Mouse (Mus musculus) kidney, adult 2 months (tissue): ENCODE measurements around the gene Arvcf. TPM values are rescaled to one million over a fixed set of nuclear protein-coding genes. Genes with fewer than 3 reads are reported as not detected.

Experiments
- DNase-seq: peaks from one replicate; pipeline ENCODE4 v3.0.0; 2021
- H3K27ac ChIP-seq: fragments of 200-500 bp; 2 replicates; pipeline ENCODE4 v1.5.1; 2012; ENCODE audit warnings: low read depth, low read length, control low read depth, inconsistent platforms; ENCODE audit not compliant: insufficient read depth
- H3K27me3 ChIP-seq: fragments of 200-500 bp; replicated peaks from 2 replicates; pipeline ENCODE4 v1.6.1; 2012; ENCODE audit warnings: mild to moderate bottlenecking, moderate library complexity, low read length, inconsistent platforms; ENCODE audit not compliant: control insufficient read depth, insufficient read depth
- H3K36me3 ChIP-seq: fragments of 200-500 bp; 2 replicates; pipeline ENCODE4 v1.6.1; 2012; ENCODE audit warnings: mild to moderate bottlenecking, moderate library complexity, low read length, inconsistent platforms; ENCODE audit not compliant: control insufficient read depth, insufficient read depth
- H3K4me1 ChIP-seq: fragments of 200-500 bp; 2 replicates; pipeline ENCODE4 v1.6.1; 2011; ENCODE audit warnings: low read length; ENCODE audit not compliant: control insufficient read depth, insufficient read depth
- H3K4me3 ChIP-seq: fragments of 200-500 bp; 2 replicates; pipeline ENCODE4 v1.5.1; 2011; ENCODE audit warnings: mild to moderate bottlenecking, low read depth, low read length, control low read depth; ENCODE audit not compliant: insufficient read depth
- CTCF ChIP-seq: fragments of 200-500 bp; conservative IDR thresholded peaks from 2 replicates; pipeline ENCODE4 v1.5.1; 2011; ENCODE audit warnings: low read depth, mild to moderate bottlenecking, control low read depth, low read length, moderate library complexity, mixed read lengths; ENCODE audit not compliant: insufficient read depth, insufficient read length
- POLR2A ChIP-seq: fragments of 200-500 bp; IDR thresholded peaks from one replicate; pipeline ENCODE4 v1.6.1; 2011; ENCODE audit warnings: low read depth, low read length, control low read depth
- WGBS: fragments of 180-500 bp; shearing (Covaris S2); methylation state at CpG from one replicate; pipeline ENCODE4 v1.1.7; 2018; 5-methylcytosine and 5-hydroxymethylcytosine counted together
- polyA plus RNA-seq: library from polyadenylated mRNA; depleted of rRNA; stranded (reverse); fragments of >200 nt; gene quantifications from 2 replicates; pipeline ENCODE4 v1.2.3, GENCODE M21; 2012

Gene Arvcf
- polyA plus RNA-seq, 1 experiment, result 94.2 TPM

DNA sequence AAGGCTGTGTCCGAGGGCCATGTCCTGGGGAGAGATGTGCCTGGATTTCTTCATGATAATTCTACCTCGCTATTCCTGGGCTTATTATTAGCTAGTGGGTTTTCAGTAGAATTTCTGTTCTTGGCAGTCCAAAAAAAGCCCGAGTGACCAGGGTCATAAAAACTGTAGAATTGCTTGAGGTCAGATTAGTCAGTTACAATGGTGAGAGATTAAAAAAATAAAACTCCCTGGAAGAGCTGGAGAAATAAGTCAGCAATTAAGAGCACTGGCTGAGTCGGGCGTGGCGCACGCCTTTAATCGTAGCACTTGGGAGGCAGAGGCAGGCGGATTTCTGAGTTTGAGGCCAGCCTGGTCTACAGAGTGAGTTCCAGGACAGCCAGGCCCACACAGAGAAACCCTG lies 20.0 kb upstream of the Arvcf start:
- WGBS, result 43% methylated on average over 9 of the region's 9 CpGs

DNA sequence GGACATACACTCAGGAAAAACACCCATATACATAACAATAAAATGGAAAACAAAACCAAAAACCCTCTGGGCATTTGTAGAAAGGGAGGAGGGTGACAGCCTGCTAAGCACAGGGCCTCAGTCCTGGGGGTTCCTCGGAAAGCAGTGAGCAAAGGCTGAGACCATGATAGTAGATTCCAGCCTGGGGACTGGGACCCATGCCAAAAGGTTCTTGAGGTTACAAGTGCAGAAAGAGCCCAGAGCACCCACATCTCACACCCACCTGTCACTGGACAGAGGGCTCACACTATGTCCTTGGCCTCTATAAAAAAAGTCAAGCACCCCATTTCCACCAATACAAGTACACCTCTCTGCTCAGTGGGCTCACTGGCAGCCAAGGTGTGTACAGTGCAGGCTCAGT lies 19.5 kb upstream of the Arvcf start:
- Histone ChIP-seq H3K4me1 (no peaks in the 10 kb centered on the region), H3K27me3 (no peaks in the 10 kb centered on the region), H3K4me3 (no peak overlapping the region), H3K27ac (no peak overlapping the region), H3K36me3 (no peaks in the 10 kb centered on the region)
- WGBS, result 51% methylated on average over 1 of the region's 1 CpGs
- peak; percentile 24 for DNase-seq
- TF ChIP-seq CTCF (no peak), POLR2A (no peak)

More for the DNA sequence above, 20.0 kb upstream of the Arvcf start:
- DNase-seq, result peak; percentile 70
- no peak overlapping the region for H3K4me3 ChIP-seq
- no peaks in the 10 kb centered on the region for H3K4me1 ChIP-seq
- no peak for TF ChIP-seq CTCF
- TF ChIP-seq POLR2A, result no peak
- no peaks in the 10 kb centered on the region for H3K36me3 ChIP-seq
- no peak overlapping the region for H3K27ac ChIP-seq
- H3K27me3 ChIP-seq, result no peaks in the 10 kb centered on the region

DNA sequence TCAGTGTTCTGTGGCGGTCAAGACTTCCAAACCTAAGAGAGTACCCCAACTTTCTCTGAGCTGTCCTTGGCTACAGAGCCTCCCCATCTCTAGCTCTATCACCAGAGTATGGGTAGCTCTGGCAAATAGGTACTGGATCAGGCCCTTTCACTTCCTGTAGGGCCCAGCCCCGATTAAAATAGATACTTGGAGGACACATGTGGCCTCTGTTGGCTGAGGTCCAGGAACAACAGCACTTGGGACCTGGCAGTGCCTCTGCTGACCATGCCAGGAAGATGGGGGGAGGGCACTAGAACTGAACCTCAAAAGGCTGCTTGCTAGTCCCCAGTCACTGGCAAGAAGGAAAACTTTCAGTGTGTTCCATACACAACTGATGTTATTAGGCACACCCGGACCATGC lies 14.0 kb upstream of the Arvcf start:
- no peak overlapping the region for H3K27ac ChIP-seq
- no peak for TF ChIP-seq CTCF
- no peak for TF ChIP-seq POLR2A
- H3K36me3 ChIP-seq, result no peaks in the 10 kb centered on the region; the same call in 1 of the 2 replicates
- H3K4me1 ChIP-seq, result no peaks in the 10 kb centered on the region
- DNase-seq, result peak; percentile 68
- WGBS, result 68% methylated on average over 3 of the region's 3 CpGs
- H3K4me3 ChIP-seq, result no peak overlapping the region
- H3K27me3 ChIP-seq, result no peaks in the 10 kb centered on the region

GRCm38 (mm10) chr16:18335981-18336380 lies 12.0 kb upstream of the Arvcf start:
- no peaks in the 10 kb centered on the region; the same call in 1 of the 2 replicates for H3K36me3 ChIP-seq
- H3K27ac ChIP-seq, result no peak overlapping the region
- no peak for DNase-seq
- H3K4me3 ChIP-seq, result no peak overlapping the region
- no peak for TF ChIP-seq CTCF
- H3K27me3 ChIP-seq, result no peaks in the 10 kb centered on the region
- 80% methylated on average over 3 of the region's 3 CpGs for WGBS
- H3K4me1 ChIP-seq, result no peaks in the 10 kb centered on the region

- H3K27me3 ChIP-seq, result no peaks in the 10 kb centered on the region
- no peak for DNase-seq
- no peak overlapping the region for H3K27ac ChIP-seq
- no peaks in the 10 kb centered on the region; the same call in 1 of the 2 replicates for H3K36me3 ChIP-seq
- H3K4me3 ChIP-seq, result no peak overlapping the region
- no peak for TF ChIP-seq POLR2A
- H3K4me1 ChIP-seq, result peaks cover 7% of the 10 kb centered on the region; the same call in 1 of the 2 replicates
- WGBS, result 66% methylated on average over 4 of the region's 4 CpGs
Measured at GRCm38 (mm10) chr16:18337261-18337660, 10.7 kb upstream of the Arvcf start.

DNA sequence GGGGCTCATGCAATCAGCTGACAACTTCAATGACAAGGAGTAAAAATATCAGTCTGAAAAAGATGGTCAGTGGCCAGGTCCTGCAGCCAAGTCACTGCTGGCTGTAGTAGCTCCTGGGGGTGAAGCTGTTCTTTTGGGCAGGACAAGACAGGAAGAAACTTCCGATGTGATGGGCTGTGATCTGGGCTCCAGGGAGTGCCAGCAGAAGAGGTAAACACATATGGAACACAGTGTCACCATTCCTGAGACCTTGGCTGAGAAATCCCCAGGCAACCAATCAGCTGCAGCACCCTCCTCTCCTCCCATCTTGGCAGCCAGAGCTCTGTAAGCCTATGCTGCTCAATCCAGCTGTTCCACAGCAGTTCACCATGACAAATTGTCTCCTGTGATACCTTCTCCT lies 8.1 kb upstream of the Arvcf start:
- Histone ChIP-seq H3K4me1 (peaks cover 10% of the 10 kb centered on the region; the same call in 1 of the 2 replicates), H3K4me3 (no peak overlapping the region), H3K27ac (no peak overlapping the region), H3K36me3 (no peaks in the 10 kb centered on the region; the same call in 1 of the 2 replicates), H3K27me3 (no peaks in the 10 kb centered on the region)
- TF ChIP-seq CTCF (no peak), POLR2A (no peak)
- no peak for DNase-seq
- 25% methylated on average over 1 of the region's 1 CpGs for WGBS

- Histone ChIP-seq H3K4me3 (no peak overlapping the region; the same call in 1 of the 2 replicates), H3K36me3 (no peaks in the 10 kb centered on the region; the same call in 1 of the 2 replicates), H3K4me1 (peaks cover 10% of the 10 kb centered on the region; the same call in 1 of the 2 replicates), H3K27me3 (no peaks in the 10 kb centered on the region), H3K27ac (peak overlapping the region; percentile 53)
- DNase-seq, result peak; percentile 63
- WGBS, result 72% methylated on average over 8 of the region's 8 CpGs
- TF ChIP-seq POLR2A, result no peak
- TF ChIP-seq CTCF, result no peak
Measured at GRCm38 (mm10) chr16:18341605-18342004, 6.4 kb upstream of the Arvcf start.
